Mouse (Mus musculus) testis, adult 2 months (tissue): ENCODE measurements around the gene Cd3d.

Source experiments
- CTCF ChIP-seq: fragments of 200-500 bp; IDR thresholded peaks from 2 replicates; pipeline ENCODE4 v1.5.1; 2012; ENCODE audit warnings: low read depth, mild to moderate bottlenecking, inconsistent platforms, low read length, moderate library complexity; ENCODE audit not compliant: control insufficient read depth, insufficient read depth, insufficient replicate concordance
- POLR2A ChIP-seq: fragments of 200-500 bp; IDR thresholded peaks from 2 replicates; pipeline ENCODE4 v1.6.1; 2012; ENCODE audit warnings: low read depth, mild to moderate bottlenecking, inconsistent platforms, low read length, moderate library complexity; ENCODE audit not compliant: control insufficient read depth

DNA sequence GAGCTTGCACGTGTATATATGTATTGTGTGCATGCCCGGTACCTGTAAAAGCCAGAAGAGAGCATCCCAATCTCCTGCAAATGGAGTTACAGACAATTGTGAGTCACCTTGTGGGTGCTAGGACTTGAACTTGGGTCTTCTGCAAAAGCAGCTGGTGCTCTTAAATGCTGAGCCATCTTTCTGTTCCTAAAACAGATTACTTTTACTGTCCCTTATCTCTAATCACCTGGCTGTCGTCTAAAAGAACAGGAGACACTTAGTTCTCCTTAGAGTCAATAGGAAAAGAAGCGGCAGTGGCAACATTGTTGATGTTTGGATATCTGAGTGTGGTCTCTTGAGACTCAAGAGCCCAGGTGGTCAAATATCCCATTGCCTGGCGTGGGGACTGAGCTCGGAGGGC is 3.8 kb upstream of the Cd3d start:
- no peak for TF ChIP-seq CTCF
- TF ChIP-seq POLR2A: no peak
